Mouse (Mus musculus) limb, embryonic 10.5 days (tissue): ENCODE results near the gene Ndufa8. TPM values are rescaled to one million over a fixed set of nuclear protein-coding genes. Genes with fewer than 3 reads are reported as not detected.

Source experiments
- DNase-seq: peaks from one replicate; pipeline ENCODE4 v3.0.0-alpha.2; 2017; ENCODE audit warnings: low spot score
- H3K27ac ChIP-seq: fragments of 300-500 bp; sonication (generic); 2 replicates; pipeline ENCODE4 v1.5.1; 2016; ENCODE audit warnings: mild to moderate bottlenecking
- H3K27me3 ChIP-seq: fragments of 300-500 bp; sonication (generic); 2 replicates; pipeline ENCODE4 v1.6.1; 2016; ENCODE audit warnings: low read depth, mild to moderate bottlenecking; ENCODE audit not compliant: poor library complexity, severe bottlenecking
- H3K36me3 ChIP-seq: fragments of 300-500 bp; sonication (generic); 2 replicates; pipeline ENCODE4 v1.6.1; 2016; ENCODE audit warnings: mild to moderate bottlenecking, moderate library complexity
- H3K4me1 ChIP-seq: fragments of 300-500 bp; sonication (generic); 2 replicates; pipeline ENCODE4 v1.6.1; 2016
- H3K4me3 ChIP-seq: fragments of 300-500 bp; sonication (generic); 2 replicates; pipeline ENCODE4 v1.5.1; 2016; ENCODE audit warnings: mild to moderate bottlenecking, moderate library complexity
- H3K9me3 ChIP-seq: fragments of 300-500 bp; sonication (generic); replicated peaks from 2 replicates; pipeline ENCODE4 v1.6.1; 2016; ENCODE audit warnings: mild to moderate bottlenecking
- WGBS: fragments of 180-500 bp; shearing (Covaris S2); methylation state at CpG from one replicate; pipeline ENCODE4 v1.1.7; 2016; 5-methylcytosine and 5-hydroxymethylcytosine counted together
- polyA plus RNA-seq: library from polyadenylated mRNA; unstranded; fragments of >200 nt; fragmentation: Nextera tagmentation; extraction: Ambion mirVana; gene quantifications from 2 replicates; pipeline ENCODE4 v1.2.1, GENCODE M21; 2016

Gene Ndufa8
- polyA plus RNA-seq, 1 experiment from 2014 or later = 208 TPM

- no peak overlapping the region for H3K4me3 ChIP-seq
- H3K27me3 ChIP-seq = peaks cover 14% of the 10 kb centered on the region
- WGBS = 87% methylated on average over 5 of the region's 5 CpGs
- DNase-seq = no peak
- no peaks in the 10 kb centered on the region for H3K9me3 ChIP-seq
- no peaks in the 10 kb centered on the region for H3K4me1 ChIP-seq
- H3K36me3 ChIP-seq = no peaks in the 10 kb centered on the region
- H3K27ac ChIP-seq = no peak overlapping the region
These were observed 50.8 kb downstream of the Ndufa8 start for GRCm38 (mm10) chr2:35998416-35998815.

- H3K4me1 ChIP-seq = no peaks in the 10 kb centered on the region
- H3K9me3 ChIP-seq = no peaks in the 10 kb centered on the region
- no peaks in the 10 kb centered on the region for H3K36me3 ChIP-seq
- no peak overlapping the region for H3K27ac ChIP-seq
- H3K4me3 ChIP-seq = no peak overlapping the region
- DNase-seq = no peak
- peaks cover 7% of the 10 kb centered on the region; the same call in 1 of the 2 replicates for H3K27me3 ChIP-seq
- 73% methylated on average over 2 of the region's 2 CpGs for WGBS
These were observed 52.5 kb downstream of the Ndufa8 start for GRCm38 (mm10) chr2:35996753-35997152.

- WGBS = 89% methylated on average over 6 of the region's 6 CpGs
- no peaks in the 10 kb centered on the region for H3K4me1 ChIP-seq
These were observed 54.9 kb downstream of the Ndufa8 start for GRCm38 (mm10) chr2:35994303-35994702.

GRCm38 (mm10) chr2:35993481-35993880 lies 55.7 kb downstream of the Ndufa8 start:
- Histone ChIP-seq H3K36me3 (no peaks in the 10 kb centered on the region), H3K27me3 (peaks cover 10% of the 10 kb centered on the region; the same call in 1 of the 2 replicates), H3K27ac (no peak overlapping the region), H3K4me1 (no peaks in the 10 kb centered on the region), H3K4me3 (no peak overlapping the region), H3K9me3 (no peaks in the 10 kb centered on the region)
- no peak for DNase-seq
- WGBS = 77% methylated on average over 2 of the region's 2 CpGs

More at GRCm38 (mm10) chr2:35994303-35994702, 54.9 kb downstream of the Ndufa8 start:
- Histone ChIP-seq H3K36me3 (no peaks in the 10 kb centered on the region), H3K4me3 (no peak overlapping the region), H3K27ac (no peak overlapping the region), H3K27me3 (peaks cover 9% of the 10 kb centered on the region; the same call in 1 of the 2 replicates), H3K9me3 (no peaks in the 10 kb centered on the region)
- DNase-seq = no peak

GRCm38 (mm10) chr2:35992259-35992658 lies 56.9 kb downstream of the Ndufa8 start:
- peaks cover 21% of the 10 kb centered on the region for H3K27me3 ChIP-seq
- H3K9me3 ChIP-seq = no peaks in the 10 kb centered on the region
- no peak for DNase-seq
- no peak overlapping the region for H3K4me3 ChIP-seq
- H3K36me3 ChIP-seq = no peaks in the 10 kb centered on the region
- H3K27ac ChIP-seq = no peak overlapping the region
- H3K4me1 ChIP-seq = no peaks in the 10 kb centered on the region
- 84% methylated on average over 3 of the region's 3 CpGs for whole genome bisulfite sequencing

Other genes with a start within 250 kb of the Ndufa8 start
- gene Ttll11, start 69.5 kb downstream of the Ndufa8 start, polyA plus RNA-seq = 0.65 TPM in 2 replicates
- 0.35 TPM in 1 of 2 replicates, not detected in the other for gene Morn5, start 52 bp upstream of the Ndufa8 start, polyA plus RNA-seq
- gene Lhx6, start 56.0 kb upstream of the Ndufa8 start, polyA plus RNA-seq = 0.94 and 1.0 TPM in 2 replicates
- gene Mrrf, start 87.0 kb upstream of the Ndufa8 start, polyA plus RNA-seq = 23.0 and 27.1 TPM in 2 replicates
- gene Rbm18, start 87.4 kb upstream of the Ndufa8 start, polyA plus RNA-seq = 74.4 and 85.3 TPM in 2 replicates
- 2.9 and 3.3 TPM in 2 replicates for gene Ptgs1, start 181.0 kb upstream of the Ndufa8 start, polyA plus RNA-seq